Mouse (Mus musculus): ENCODE measurements around the gene Zscan29.
"Not testable (repeated sequence)": the region's sequence is repeated elsewhere in the genome, so short reads cannot be mapped to it uniquely, and the experiment has no call there.

The Zscan29 gene

DNA sequence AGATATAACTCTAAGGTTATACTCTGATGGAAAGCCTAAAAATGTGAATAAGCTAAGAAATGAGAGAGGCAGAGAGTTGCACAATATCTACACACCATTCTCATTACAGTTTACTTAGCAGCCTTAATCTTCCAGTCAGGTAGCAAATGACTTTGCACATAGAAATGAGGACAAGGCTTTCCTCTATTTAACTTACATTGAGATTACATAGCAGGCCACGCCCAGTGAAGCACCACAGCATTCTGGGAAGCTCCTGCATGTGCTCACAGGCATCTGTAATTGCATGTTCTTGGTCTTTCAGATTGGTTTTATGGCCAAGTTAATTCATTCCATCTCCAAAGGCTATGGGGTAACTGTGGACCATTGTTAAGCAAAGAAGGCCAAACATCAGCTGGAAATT lies 38.1 kb downstream of the Zscan29 start:
- DNase-seq (ENCODE audit: low spot score): no peak

DNA sequence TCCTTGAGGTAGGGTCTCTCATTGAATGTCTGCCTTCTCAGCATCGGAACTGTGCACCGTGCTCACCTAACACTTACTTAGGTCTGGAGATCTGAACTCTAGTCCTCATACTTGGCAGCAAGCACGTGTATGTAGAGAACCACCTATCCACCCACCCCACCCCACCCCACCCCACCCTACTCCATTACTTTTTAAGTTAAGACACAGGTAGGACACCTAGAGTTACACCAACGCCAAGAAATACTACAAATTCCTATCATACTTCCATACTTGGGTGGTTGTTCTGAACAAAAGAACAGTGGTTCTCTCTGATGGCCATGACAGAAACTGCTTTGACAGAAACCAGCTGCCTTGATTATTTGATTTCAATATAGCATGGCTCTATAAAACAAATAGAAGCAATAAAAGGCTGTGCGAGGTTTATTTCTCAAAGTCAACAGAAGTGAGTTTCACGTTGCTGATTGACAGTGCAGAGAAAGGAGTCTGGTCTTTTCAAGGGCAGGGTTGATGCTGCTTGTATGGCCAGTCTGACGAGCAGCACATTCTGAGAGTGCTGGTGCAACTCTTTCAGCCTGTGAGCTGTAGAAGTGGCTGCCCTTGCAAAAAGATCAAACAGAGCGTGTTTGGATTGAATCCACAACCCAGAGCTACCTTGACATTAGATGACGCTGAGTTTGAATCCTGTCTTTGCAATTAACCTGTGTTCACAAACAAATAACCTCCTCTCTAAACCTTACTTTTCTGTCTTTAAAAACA lies 41.9 kb downstream of the Zscan29 start:
- no peak for DNase-seq (ENCODE audit: low spot score)

GRCm38 (mm10) chr2:121127536-121127935 lies 43.4 kb downstream of the Zscan29 start:
- no peak for DNase-seq (ENCODE audit: low spot score)

DNA sequence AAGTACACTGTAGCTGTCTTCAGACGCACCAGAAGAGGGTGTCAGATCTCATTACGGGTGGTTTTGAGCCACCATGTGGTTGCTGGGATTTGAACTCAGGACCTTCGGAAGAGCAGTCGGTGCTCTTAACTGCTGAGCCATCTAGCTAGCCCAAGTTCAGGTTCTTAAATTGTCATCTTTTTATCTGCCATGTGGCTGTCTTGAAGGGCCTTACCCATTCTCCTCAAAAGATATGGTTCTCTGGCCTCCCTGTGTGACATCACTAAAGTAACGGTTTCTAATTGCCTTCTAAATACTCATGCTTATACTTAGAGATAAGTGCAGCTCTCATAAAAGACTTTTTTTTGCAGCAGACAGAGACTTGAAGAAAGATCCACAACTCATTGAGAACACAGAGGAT lies 44.6 kb downstream of the Zscan29 start:
- not testable (repeated sequence) for DNase-seq (ENCODE audit: low spot score)

DNA sequence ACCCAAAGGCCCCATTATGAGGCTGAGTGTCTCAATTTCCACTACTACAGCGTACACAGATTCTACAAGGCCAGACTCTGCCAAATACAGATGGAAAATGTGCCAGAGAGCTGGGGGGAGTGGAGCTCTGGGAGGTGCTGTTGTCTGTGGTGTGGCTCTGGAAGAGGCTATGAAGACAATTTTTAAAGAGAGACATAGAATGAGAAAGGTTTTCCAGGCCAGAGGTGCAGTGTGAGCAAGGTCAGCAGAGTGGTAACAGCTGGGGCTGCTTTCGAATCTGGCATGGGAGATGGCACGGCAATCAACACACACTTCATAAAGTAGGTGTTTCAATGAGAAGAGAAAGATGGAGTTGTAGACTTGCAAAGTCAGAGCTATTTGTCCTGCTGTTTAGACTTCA lies 51.7 kb downstream of the Zscan29 start:
- DNase-seq (ENCODE audit: low spot score): no peak

DNA sequence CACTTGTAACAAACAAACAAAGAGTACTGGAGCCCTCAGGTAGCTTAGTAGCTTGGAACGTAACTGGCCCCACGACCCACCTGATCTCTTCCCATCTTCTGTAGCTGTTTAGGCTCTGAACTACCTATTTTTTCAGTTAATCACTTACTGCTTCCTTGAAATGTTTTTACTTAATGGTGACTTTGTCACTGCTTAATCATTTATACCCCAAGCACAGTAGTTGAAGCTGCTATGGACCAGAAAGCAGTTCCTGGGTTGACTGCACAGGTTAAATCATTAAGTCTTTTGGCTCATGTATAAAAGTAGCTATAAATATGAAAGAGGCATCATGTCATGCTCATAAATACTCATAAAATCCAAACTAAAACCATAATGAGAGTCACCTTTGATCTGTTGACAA lies 55.5 kb downstream of the Zscan29 start:
- DNase-seq (ENCODE audit: low spot score): no peak

- DNase-seq (ENCODE audit: low spot score): no peak
Measured at GRCm38 (mm10) chr2:121109695-121110094, 61.2 kb downstream of the Zscan29 start, which contains the start of gene Tgm7. Tgm7 (minus strand) TSS chr2:121109795.
